Mouse (Mus musculus) ES-Bruce4 (cell line): ENCODE measurements around the gene Dnajb4.
A peak's percentile ranks its signal among the peaks of the same experiment; 100 is the strongest.

Experiments
- CTCF ChIP-seq: IDR thresholded peaks from one replicate; pipeline ENCODE4 v1.8.1; 2011; ENCODE audit warnings: low read depth, low read length
- EP300 ChIP-seq: IDR thresholded peaks from 2 replicates; pipeline ENCODE4 v1.6.1; 2011; ENCODE audit warnings: low read depth, low read length; ENCODE audit not compliant: insufficient read depth
- POLR2A ChIP-seq: IDR thresholded peaks from one replicate; pipeline ENCODE4 v1.8.1; 2011; ENCODE audit warnings: low read length; ENCODE audit not compliant: insufficient read depth

- TF ChIP-seq EP300 (peak; percentile 94), CTCF (no peak), POLR2A (no peak)
These were observed 44.6 kb downstream of the Dnajb4 start for GRCm38 (mm10) chr3:152165351-152166098.
